Mouse (Mus musculus): ENCODE results near the gene Spata13.

- TF ChIP-seq CTCF (IDR thresholded peaks at IDR 0.05; ENCODE audit: low read depth, low read length) = no peak
- TF ChIP-seq POLR2A (IDR thresholded peaks at IDR 0.05; ENCODE audit: borderline replicate concordance, low read depth, low read length) = no peak
These were observed 31.5 kb downstream of the Spata13 start for GRCm38 (mm10) chr14:60665263-60665662.
